Mouse (Mus musculus) inflammation-experienced regulatory T-cells, adult 16 weeks (primary cell): Measurements from ENCODE around the gene Fgf9. TPM values are rescaled to one million over a fixed set of nuclear protein-coding genes. Genes with fewer than 3 reads are reported as not detected.

Experiments
- polyA plus RNA-seq: library from polyadenylated mRNA; unstranded; fragments of 100-300 nt; shearing (Covaris generic); gene quantifications from one replicate; pipeline ENCODE4 v1.2.1, GENCODE M21; 2017

The Fgf9 gene
- polyA plus RNA-seq, result not detected

DNA sequence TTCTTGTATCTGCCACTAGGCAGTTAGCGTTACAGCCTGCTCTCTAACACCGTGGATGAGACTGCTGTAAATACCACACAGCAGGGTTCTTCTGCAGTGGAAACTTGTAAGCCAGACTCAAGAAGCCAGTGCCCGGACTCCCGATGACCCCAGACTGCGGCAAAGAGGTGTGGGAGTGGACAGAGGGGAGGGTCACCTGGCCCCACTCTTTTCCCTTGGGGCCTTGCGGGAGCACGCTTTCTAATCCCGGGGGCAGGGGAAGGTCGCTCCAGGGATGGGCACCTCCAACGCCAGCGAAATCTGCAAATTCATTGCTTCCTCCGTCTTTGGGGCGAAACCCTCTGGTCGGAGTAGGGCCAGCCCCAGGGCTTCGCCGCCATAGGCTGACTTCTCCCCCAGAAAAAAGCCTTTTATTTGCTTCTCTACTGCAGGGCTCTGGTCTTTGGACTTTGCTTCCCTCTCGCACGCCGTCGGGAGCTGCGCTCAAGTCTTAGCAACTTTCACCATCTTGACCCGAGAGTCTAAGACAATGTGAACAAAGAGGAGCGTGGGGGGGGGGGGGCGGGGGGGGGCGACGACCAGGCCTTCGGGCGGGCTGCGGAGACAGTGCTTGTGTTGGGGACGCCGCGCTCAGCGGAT is at the start of gene Fgf9:
Fgf9 (plus strand) TSS at position 67 of the 639 bp plus-strand sequence.

Other genes with a start within 250 kb of the Fgf9 start
- 3.9 TPM for gene Ska3, start 244.4 kb upstream of the Fgf9 start, polyA plus RNA-seq
- 137 TPM for gene Mrpl57, start 244.3 kb upstream of the Fgf9 start, polyA plus RNA-seq
- 228 TPM for gene Zdhhc20, start 180.3 kb upstream of the Fgf9 start, polyA plus RNA-seq
- 16.5 TPM for gene Micu2, start 71.3 kb upstream of the Fgf9 start, polyA plus RNA-seq